Mouse (Mus musculus): ENCODE measurements at regions not wholly inside any gene's neighbourhood (a gene's known extent, or its start where the extent isn't known, plus 50 kb on each side); places are given as distances from the start of the nearest gene placed in this dataset.

DNA sequence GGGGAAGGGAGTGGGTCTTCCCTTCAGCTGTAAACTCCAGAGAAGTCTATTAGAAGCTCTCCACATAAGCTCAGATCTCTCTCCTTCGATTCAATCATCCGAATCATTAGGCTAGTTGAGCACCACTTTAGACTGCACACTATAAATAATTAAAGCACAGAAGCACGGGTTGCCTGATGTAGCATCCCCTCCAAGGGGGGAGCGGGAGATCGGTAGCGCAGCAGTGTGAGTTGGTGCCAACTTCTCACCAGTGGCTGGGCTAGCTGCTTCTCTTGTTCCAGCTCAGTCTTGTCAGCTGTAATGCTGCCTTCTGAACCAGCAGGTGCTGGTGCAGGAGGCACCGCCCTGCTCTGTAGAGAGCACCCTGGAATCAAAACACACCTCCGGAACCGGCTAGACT is 78.6 kb downstream of the A830031A19Rik start:
- no peak for DNase-seq (ENCODE audit: low spot score in 2 of 2)

DNA sequence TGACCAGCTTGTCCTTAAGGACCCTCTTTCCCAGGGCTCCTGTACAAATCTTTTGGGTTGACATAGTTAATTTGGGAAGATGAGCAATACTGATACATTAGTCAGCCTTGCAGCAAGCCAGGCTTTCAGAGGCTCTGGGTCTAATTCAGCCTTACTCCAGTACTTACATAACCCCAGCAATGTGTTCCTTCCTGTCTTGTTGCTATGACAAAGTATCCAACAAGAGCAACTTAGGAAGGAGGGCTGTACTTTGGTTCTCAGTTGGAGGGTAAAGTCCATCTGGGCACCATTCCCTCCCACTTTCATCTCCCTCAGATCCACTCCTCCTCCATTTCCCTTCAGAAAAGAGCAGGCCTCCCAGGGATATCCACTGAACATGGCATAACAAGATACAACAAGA is 80.7 kb downstream of the A830031A19Rik start:
- DNase-seq (ENCODE audit: low spot score in 2 of 2): no peak

DNA sequence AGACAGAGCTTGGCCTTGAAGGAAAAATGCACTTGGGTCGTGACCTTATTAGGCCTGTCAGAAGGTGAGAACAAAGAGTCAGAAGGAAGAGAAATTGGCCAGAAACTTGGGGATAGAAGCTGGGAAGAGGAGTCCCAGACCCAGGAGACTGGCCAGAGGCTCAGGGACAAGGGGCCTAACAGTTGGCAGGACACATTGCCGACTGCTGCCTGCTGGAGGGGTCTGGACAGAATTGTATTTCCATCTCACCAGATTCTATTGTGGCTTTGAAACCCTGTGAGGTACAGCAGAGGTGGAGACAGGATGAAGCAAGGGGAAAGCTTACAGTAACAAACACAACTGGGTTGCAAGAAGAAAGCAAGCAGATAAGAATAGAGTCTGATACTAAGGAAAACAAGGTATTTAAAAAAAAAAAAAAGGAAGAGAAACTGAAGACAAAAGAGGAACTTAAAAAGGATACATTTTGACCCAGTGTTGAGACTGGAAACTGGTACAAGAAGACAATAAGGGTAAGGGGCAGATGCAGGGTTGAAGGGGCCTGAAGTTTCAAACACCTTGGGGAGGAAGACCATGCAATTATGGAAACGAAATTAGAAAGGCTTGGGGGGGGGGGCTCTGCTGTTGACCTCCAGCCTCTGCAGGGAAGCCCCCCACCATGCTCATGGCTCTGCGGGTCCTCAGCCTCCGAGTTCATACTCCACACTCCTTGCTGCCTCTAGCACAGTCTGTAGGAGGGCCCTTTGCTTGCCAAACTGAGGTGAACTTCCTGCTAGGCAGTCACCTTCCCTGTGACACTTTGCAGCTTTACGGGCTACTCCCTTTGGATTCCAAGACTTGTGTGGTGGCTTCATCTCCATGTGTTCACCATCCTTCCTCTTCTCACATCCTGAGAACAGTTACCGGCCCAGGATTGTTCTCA is 87.1 kb downstream of the A830031A19Rik start:
- DNase-seq (ENCODE audit: low spot score in 2 of 2): no peak

DNA sequence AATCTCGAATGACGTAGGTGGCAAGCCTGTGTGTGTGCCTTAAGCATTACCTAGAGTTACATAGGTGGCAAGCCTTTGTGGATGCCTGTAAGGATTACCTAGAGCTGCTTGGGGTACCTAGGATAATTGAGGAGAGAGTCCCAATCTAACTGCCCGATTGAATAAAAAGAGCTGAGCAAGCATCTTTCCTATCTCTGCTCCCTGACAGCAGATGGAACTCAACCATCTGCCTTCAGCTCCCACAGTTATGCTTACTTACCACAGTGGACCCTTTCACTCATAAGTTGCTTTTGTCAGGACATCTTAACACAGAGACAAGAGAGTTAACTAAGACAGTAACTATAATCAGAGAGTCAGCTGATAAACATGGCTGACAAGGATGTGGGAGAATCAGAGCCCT is 89.6 kb downstream of the A830031A19Rik start:
- no peak for DNase-seq (ENCODE audit: low spot score in 2 of 2)

DNA sequence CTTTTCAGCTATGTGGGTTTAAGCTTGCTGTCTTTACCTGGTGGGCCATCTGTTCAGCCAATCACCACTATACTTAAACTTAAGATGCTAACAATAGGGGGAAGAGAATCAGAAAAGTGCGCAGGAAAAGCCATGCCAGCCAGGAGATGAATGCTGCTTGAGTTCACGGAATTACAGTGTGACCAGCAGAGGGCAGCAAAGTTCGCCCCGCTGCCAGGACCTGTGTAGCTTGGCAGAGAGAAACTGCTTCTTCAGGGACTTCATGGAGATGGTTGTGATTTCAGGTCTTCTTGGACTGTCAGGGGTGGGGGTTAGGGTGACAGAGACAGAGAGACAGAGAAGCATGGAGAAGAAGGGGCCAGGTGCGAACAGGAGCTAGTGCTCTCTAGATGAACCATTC is 84.3 kb upstream of the Papolg start:
- DNase-seq (ENCODE audit: low spot score in 2 of 2): peak; percentile 52 to 81

DNA sequence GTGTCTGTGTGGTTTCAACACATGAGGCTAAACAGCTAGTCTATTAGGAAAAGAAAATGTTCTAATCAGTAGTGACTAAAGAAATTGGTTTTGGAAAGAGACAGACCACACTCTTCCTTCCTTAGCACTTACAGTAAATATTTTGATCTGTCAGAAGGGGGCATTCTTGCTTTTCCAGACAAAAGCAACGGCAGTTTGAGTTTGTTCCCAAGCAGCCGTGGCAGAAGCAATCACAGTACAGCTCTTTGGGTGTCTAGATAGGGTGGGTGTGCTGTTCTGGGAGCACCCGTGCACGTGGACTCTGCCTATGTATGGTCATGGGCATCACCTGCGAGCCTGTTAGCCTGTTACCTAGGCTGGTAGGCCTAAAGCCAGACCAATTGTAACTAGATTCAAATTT is 83.2 kb upstream of the Papolg start:
- DNase-seq (ENCODE audit: low spot score in 2 of 2): no peak

DNA sequence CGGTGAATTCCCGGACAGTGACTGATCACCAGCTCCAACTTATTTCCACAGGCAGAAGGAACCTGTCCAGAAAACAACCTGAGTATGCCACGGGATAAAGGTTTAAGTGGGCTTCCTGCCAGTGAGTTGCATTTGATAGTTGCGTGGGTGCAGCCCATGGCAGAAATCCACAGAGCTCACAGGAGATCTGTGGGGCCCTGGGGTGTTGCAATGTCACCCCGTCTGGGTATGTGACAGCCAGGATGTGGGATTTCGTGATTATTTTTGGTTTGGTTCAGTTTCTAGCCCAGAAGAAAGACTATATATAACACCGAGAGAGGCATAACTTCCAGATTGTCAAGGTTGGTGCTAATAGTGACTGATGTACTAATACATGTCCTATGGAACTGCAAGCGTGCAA is 82.0 kb upstream of the Papolg start:
- DNase-seq (ENCODE audit: low spot score in 2 of 2): peak; percentile 17 to 35

DNA sequence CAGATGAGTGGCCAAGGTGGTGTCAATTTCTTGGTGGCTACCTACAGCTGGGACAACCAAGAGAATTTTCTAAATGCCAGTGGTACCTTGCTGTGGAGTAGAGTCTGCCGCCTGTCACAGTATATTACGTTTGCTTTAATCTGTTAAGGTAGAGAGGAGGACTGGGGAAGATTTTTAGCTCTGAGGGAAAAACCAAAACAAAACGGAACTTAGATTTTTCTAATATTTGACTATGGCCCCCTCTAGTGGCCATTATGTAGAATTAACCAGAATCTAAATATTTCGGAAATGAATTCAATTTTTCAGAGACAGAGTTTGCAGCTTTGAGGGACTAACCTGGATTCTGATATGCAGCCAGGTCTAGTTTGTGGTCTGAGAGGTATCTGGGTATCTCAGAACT is 59.3 kb upstream of the Papolg start:
- DNase-seq (ENCODE audit: low spot score in 2 of 2): no peak

DNA sequence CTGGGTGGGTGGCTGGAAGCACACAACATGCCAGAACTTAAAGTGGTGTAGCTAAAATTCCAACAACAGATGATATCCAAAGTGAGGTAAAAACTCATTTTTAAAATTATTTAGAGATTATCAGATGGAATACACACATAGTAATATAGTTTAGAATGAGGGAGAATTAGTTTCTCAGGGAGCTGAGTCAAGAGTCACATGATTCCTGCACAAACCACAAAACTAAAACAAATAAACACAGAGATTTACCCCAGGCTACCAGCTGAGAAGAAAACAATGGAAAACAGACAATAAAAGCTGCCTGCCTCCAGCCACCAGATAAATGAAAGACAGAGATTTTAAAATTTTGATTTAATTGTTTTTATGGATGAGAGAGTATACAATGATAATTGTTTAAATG is 50.9 kb upstream of the Papolg start:
- DNase-seq (ENCODE audit: low spot score in 2 of 2): no peak
